Comparison of ENCODE assay signal across 33 mouse cellular contexts in the genomic region with DNA sequence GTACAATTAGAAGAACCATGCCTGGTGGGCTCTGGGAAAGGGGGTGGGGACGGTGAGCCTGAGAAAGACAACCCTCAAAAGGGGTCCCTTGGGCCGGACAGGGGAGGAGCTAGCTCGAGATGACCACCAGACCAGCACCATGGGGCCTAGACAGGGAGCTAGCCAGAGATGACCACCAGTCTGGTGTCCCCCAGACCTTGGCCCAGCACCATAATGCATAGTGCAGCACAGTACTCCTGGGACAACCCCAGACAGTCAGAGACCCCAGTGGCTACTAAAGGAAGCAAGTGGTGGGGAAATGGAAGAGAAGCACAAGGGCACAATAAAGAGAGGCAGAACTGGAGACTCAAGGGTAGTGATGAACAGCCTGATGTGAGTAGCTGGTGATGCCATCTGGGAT. TPM values are rescaled to one million over a fixed set of nuclear protein-coding genes. Genes with fewer than 3 reads are reported as not detected.
DNase-seq lines count a peak whose midpoint lies in the region; ATAC-seq lines count a peak whose summit lies in the region.
"Had no signal": no experiment of that assay in that cellular context is flagged by ENCODE, and none has a peak within 500 bp of the region (broad histone marks: within the 10 kb centered on the region; RNA-seq: fewer than 3 reads in every experiment).

No protein-coding gene starts in this region.

- H3K36me3 ChIP-seq in hindbrain, embryonic 11.5 days (ENCODE audit: control insufficient read depth, insufficient read depth, low read length), result no peaks in the 10 kb centered on the region
- no peaks in the 10 kb centered on the region for H3K36me3 ChIP-seq in hindbrain, embryonic 14.5 days (replicated peaks; ENCODE audit: control insufficient read depth, insufficient read depth)
- peaks cover 6% of the 10 kb centered on the region; the same call in 1 of the 2 replicates for H3K36me3 ChIP-seq in liver, embryonic 12.5 days
- H3K36me3 ChIP-seq in embryonic facial prominence, embryonic 10.5 days (replicated peaks), result no peaks in the 10 kb centered on the region
- H3K36me3 ChIP-seq: hindbrain, embryonic 15.5 days; intestine, embryonic 15.5 days; limb, embryonic 12.5 days had no signal

- 0 out of 2 replicates have a peak, but pooled peaks have one; percentile 36 for ATAC-seq in cerebellum, adult (ENCODE audit: insufficient number of reproducible peaks, low FRiP score, low TSS enrichment)
- peak; percentile 35 for ATAC-seq in hindbrain, embryonic 11.5 days (ENCODE audit: low FRiP score)
- ATAC-seq in hindbrain, embryonic 14.5 days (ENCODE audit: low FRiP score), result no peak
- ATAC-seq in liver, embryonic 12.5 days, result 0 out of 2 replicates have a peak, but pooled peaks have one; percentile 55
- ATAC-seq: activated CD4-positive, CD25-positive, alpha-beta regulatory T cell, adult 4 months; forebrain, embryonic 13.5 days; intestine, embryonic 15.5 days; lung, postnatal 0 days had no signal

- no peak for DNase-seq in cerebellum, postnatal 10 days
- no peak for DNase-seq in hindbrain, embryonic 11.5 days (ENCODE audit: low spot score)
- DNase-seq in hindbrain, embryonic 14.5 days (ENCODE audit: low spot score), result no peak
- DNase-seq in liver, result no peak
- no peak for DNase-seq in embryonic facial prominence, embryonic 10.5 days (ENCODE audit: low spot score)
- DNase-seq in embryo, embryonic 10.5 days (ENCODE audit: low spot score), result no peak
- DNase-seq: adrenal gland, adult 2 months; adrenal gland, postnatal 36 days; cerebellum, adult 2 months; cerebellum, postnatal 25 days; heart, adult 2 months; heart, postnatal 14 days; kidney, adult 2 months; kidney, postnatal 25 days; lung, postnatal 4 days; midbrain, embryonic 14.5 days; right cerebral cortex, postnatal 25 days; thymus, postnatal 14 days had no signal

- H3K4me2 ChIP-seq in hindbrain, embryonic 11.5 days (replicated peaks; ENCODE audit: low read depth, low read length), result no peak overlapping the region
- H3K4me2 ChIP-seq in hindbrain, embryonic 14.5 days (replicated peaks), result no peak overlapping the region
- no peak overlapping the region for H3K4me2 ChIP-seq in liver, embryonic 12.5 days
- H3K4me2 ChIP-seq: forebrain, embryonic 13.5 days; heart, embryonic 13.5 days; hindbrain, embryonic 15.5 days; intestine, embryonic 15.5 days; limb, embryonic 12.5 days had no signal

- H3K4me1 ChIP-seq in hindbrain, embryonic 11.5 days (replicated peaks; ENCODE audit: control insufficient read depth, insufficient read depth, low read length), result no peaks in the 10 kb centered on the region
- H3K4me1 ChIP-seq in hindbrain, embryonic 14.5 days (replicated peaks; ENCODE audit: control insufficient read depth, insufficient read depth, low read length), result no peaks in the 10 kb centered on the region
- H3K4me1 ChIP-seq in liver, embryonic 12.5 days, result peaks cover 18% of the 10 kb centered on the region
- H3K4me1 ChIP-seq in embryonic facial prominence, embryonic 10.5 days, result no peaks in the 10 kb centered on the region
- H3K4me1 ChIP-seq: forebrain, embryonic 13.5 days; hindbrain, embryonic 15.5 days; intestine, embryonic 15.5 days; limb, embryonic 12.5 days had no signal

- no peak overlapping the region for H3K9ac ChIP-seq in hindbrain, embryonic 11.5 days (ENCODE audit: low read depth, low read length)
- H3K9ac ChIP-seq in hindbrain, embryonic 14.5 days, result no peak overlapping the region
- no peak overlapping the region for H3K9ac ChIP-seq in liver, embryonic 12.5 days
- H3K9ac ChIP-seq: forebrain, embryonic 13.5 days; heart, embryonic 13.5 days; hindbrain, embryonic 15.5 days; intestine, embryonic 15.5 days; limb, embryonic 12.5 days had no signal

- H3K27ac ChIP-seq in hindbrain, embryonic 11.5 days (ENCODE audit: low read depth, low read length), result no peak overlapping the region
- no peak overlapping the region for H3K27ac ChIP-seq in hindbrain, embryonic 14.5 days
- H3K27ac ChIP-seq in liver, embryonic 12.5 days, result no peak overlapping the region
- 0 out of 2 replicates have a peak overlapping the region, but pooled peaks have one; percentile 48 for H3K27ac ChIP-seq in embryonic facial prominence, embryonic 10.5 days (replicated peaks)
- H3K27ac ChIP-seq: forebrain, embryonic 13.5 days; heart, adult 2 months; heart, embryonic 13.5 days; hindbrain, embryonic 15.5 days; intestine, embryonic 15.5 days; left cerebral cortex, adult 2 months; limb, embryonic 12.5 days had no signal

- no peak overlapping the region for H3K4me3 ChIP-seq in hindbrain, embryonic 11.5 days (ENCODE audit: low read depth, low read length)
- no peak overlapping the region for H3K4me3 ChIP-seq in hindbrain, embryonic 14.5 days (replicated peaks; ENCODE audit: low read length)
- H3K4me3 ChIP-seq in liver, embryonic 12.5 days, result no peak overlapping the region
- no peak overlapping the region for H3K4me3 ChIP-seq in embryonic facial prominence, embryonic 10.5 days
- H3K4me3 ChIP-seq: erythroblast, embryonic 14.5 days; forebrain, embryonic 13.5 days; heart, adult 2 months; heart, embryonic 13.5 days; hindbrain, embryonic 15.5 days; intestine, embryonic 15.5 days; left cerebral cortex, adult 2 months; limb, embryonic 12.5 days; megakaryocyte, embryonic 14.5 days had no signal

- no peaks in the 10 kb centered on the region for H3K9me3 ChIP-seq in hindbrain, embryonic 11.5 days (ENCODE audit: control insufficient read depth, low read length)
- peaks cover 11% of the 10 kb centered on the region; the same call in 1 of the 2 replicates for H3K9me3 ChIP-seq in hindbrain, embryonic 14.5 days (ENCODE audit: control insufficient read depth, low read length)
- H3K9me3 ChIP-seq in liver, embryonic 12.5 days (replicated peaks), result no peaks in the 10 kb centered on the region
- 0 out of 2 replicates have a peak, but pooled peaks cover 2% of the 10 kb centered on the region for H3K9me3 ChIP-seq in embryonic facial prominence, embryonic 10.5 days
- H3K9me3 ChIP-seq: hindbrain, embryonic 15.5 days; intestine, embryonic 15.5 days; limb, embryonic 12.5 days had no signal

- H3K27me3 ChIP-seq in hindbrain, embryonic 11.5 days (ENCODE audit: control insufficient read depth, insufficient read depth, low read length), result no peaks in the 10 kb centered on the region
- H3K27me3 ChIP-seq in hindbrain, embryonic 14.5 days (ENCODE audit: control insufficient read depth, insufficient read depth, low read length), result no peaks in the 10 kb centered on the region
- no peaks in the 10 kb centered on the region for H3K27me3 ChIP-seq in liver, embryonic 12.5 days (replicated peaks)
- no peaks in the 10 kb centered on the region for H3K27me3 ChIP-seq in embryonic facial prominence, embryonic 10.5 days (replicated peaks; ENCODE audit: low read depth, poor library complexity, severe bottlenecking)
- H3K27me3 ChIP-seq: CH12.LX; forebrain, embryonic 13.5 days; heart, embryonic 13.5 days; hindbrain, embryonic 15.5 days; intestine, embryonic 15.5 days; limb, embryonic 12.5 days; megakaryocyte, embryonic 14.5 days had no signal

- WGBS in hindbrain, embryonic 11.5 days, result 90% methylated on average over 3 of the region's 3 CpGs
- WGBS in hindbrain, embryonic 14.5 days, result 70% methylated on average over 3 of the region's 3 CpGs
- WGBS in liver, embryonic 12.5 days (ENCODE audit: insufficient replicate concordance), result 74% methylated on average over 3 of the region's 3 CpGs
- 74% methylated on average over 3 of the region's 3 CpGs for WGBS in embryonic facial prominence, embryonic 10.5 days

RNA-seq across cellular contexts. Expression of a gene that starts 19.5 kb away (rescaled TPM):
- 11.8 and 11.9 TPM in 2 replicates for polyA plus RNA-seq in hindbrain, embryonic 11.5 days (2014; fragmentation: Nextera tagmentation; extraction: Ambion mirVana)
- polyA plus RNA-seq in hindbrain, embryonic 14.5 days (2014; fragmentation: Nextera tagmentation; extraction: Ambion mirVana), result 17.0 and 23.0 TPM in 2 replicates
- polyA plus RNA-seq in liver, embryonic 12.5 days (2016; fragmentation: Nextera tagmentation; extraction: Ambion mirVana), result 15.5 and 15.9 TPM in 2 replicates
- polyA plus RNA-seq in embryonic facial prominence, embryonic 10.5 days (2016; fragmentation: Nextera tagmentation; extraction: Ambion mirVana), result 5.1 and 6.7 TPM in 2 replicates

RNA-seq across cellular contexts. Expression of a gene that starts 19.6 kb away (rescaled TPM):
- 127 and 129 TPM in 2 replicates for polyA plus RNA-seq in hindbrain, embryonic 11.5 days (2014; fragmentation: Nextera tagmentation; extraction: Ambion mirVana)
- 229 and 244 TPM in 2 replicates for polyA plus RNA-seq in hindbrain, embryonic 14.5 days (2014; fragmentation: Nextera tagmentation; extraction: Ambion mirVana)
- polyA plus RNA-seq in liver, embryonic 12.5 days (2016; fragmentation: Nextera tagmentation; extraction: Ambion mirVana), result 184 and 196 TPM in 2 replicates
- 80.8 and 86.6 TPM in 2 replicates for polyA plus RNA-seq in embryonic facial prominence, embryonic 10.5 days (2016; fragmentation: Nextera tagmentation; extraction: Ambion mirVana)

RNA-seq across cellular contexts. Expression of a gene that starts 44.2 kb away (rescaled TPM):
- polyA plus RNA-seq in hindbrain, embryonic 11.5 days (2014; fragmentation: Nextera tagmentation; extraction: Ambion mirVana), result 0.04 and 0.15 TPM in 2 replicates
- 0.21 and 0.79 TPM in 2 replicates for polyA plus RNA-seq in hindbrain, embryonic 14.5 days (2014; fragmentation: Nextera tagmentation; extraction: Ambion mirVana)
- polyA plus RNA-seq in liver, embryonic 12.5 days (2016; fragmentation: Nextera tagmentation; extraction: Ambion mirVana), result not detected in 2 replicates
- polyA plus RNA-seq in embryonic facial prominence, embryonic 10.5 days (2016; fragmentation: Nextera tagmentation; extraction: Ambion mirVana), result 0.13 TPM in 1 of 2 replicates, not detected in the other
- polyA plus RNA-seq: C2C12; embryonic facial prominence, embryonic 14.5 days; erythroblast, embryonic 14.5 days; intestine, embryonic 15.5 days; lung, postnatal 0 days had no signal
